ENCODE assay signal across 8 mouse cellular contexts in genomic region chr8:47994618-47995274, GRCm38 (mm10). TPM values are rescaled to one million over a fixed set of nuclear protein-coding genes. Genes with fewer than 3 reads are reported as not detected.
A peak's percentile ranks its signal among the peaks of the same experiment; 100 is the strongest.
DNase-seq lines count a peak whose midpoint lies in the region; ATAC-seq and TF ChIP-seq lines count a peak whose summit lies in the region.
"Had no signal": no experiment of that assay in that cellular context is flagged by ENCODE, and none has a peak within 500 bp of the region (broad histone marks: within the 10 kb centered on the region; RNA-seq: fewer than 3 reads in every experiment).

No protein-coding gene starts in this region.

- TF ChIP-seq POLR2A in MEL (IDR thresholded peaks at IDR 0.05; ENCODE audit: control insufficient read depth in 1 of 2, insufficient read depth in 1 of 2, low read depth in 1 of 2, low read length in 2 of 2, poor library complexity in 1 of 2): peak in 1 of 2 experiments; percentile 48; a peak in 1 of 4 replicates

- peak; percentile 66 to 80; a peak in 3 of 4 replicates for TF ChIP-seq EP300 in MEL (IDR thresholded peaks at IDR 0.05; ENCODE audit: low read depth in 1 of 2, low read length in 2 of 2)
- TF ChIP-seq EP300 in lung, postnatal 0 days (IDR thresholded peaks at IDR 0.05): no peak

- peak overlapping the region; percentile 84 for H3K27ac ChIP-seq in MEL (ENCODE audit: control insufficient read depth, low read depth, low read length)
- no peak overlapping the region for H3K27ac ChIP-seq in embryonic facial prominence, embryonic 10.5 days (replicated peaks)
- no peak overlapping the region for H3K27ac ChIP-seq in intestine, postnatal 0 days (ENCODE audit: low read depth, low read length)
- peak overlapping the region; percentile 23 for H3K27ac ChIP-seq in lung, postnatal 0 days (ENCODE audit: low read length)

- WGBS in embryonic facial prominence, embryonic 10.5 days: 64% methylated on average over 25 of the region's 25 CpGs
- 39% methylated on average over 25 of the region's 25 CpGs for WGBS in intestine, postnatal 0 days
- WGBS in lung, postnatal 0 days: 23% methylated on average over 25 of the region's 25 CpGs

- peak overlapping the region; percentile 41 to 59 for H3K4me3 ChIP-seq in MEL (ENCODE audit: control insufficient read depth in 1 of 2, insufficient read depth in 1 of 2, low read depth in 2 of 2, low read length in 2 of 2)
- H3K4me3 ChIP-seq in embryonic facial prominence, embryonic 10.5 days: 0 out of 2 replicates have a peak overlapping the region, but pooled peaks have one; percentile 6
- 0 out of 2 replicates have a peak overlapping the region, but pooled peaks have one; percentile 9 for H3K4me3 ChIP-seq in intestine, postnatal 0 days (ENCODE audit: low read depth, low read length)
- peak overlapping the region; percentile 29 for H3K4me3 ChIP-seq in lung, postnatal 0 days (ENCODE audit: low read depth, low read length)
- H3K4me3 ChIP-seq: megakaryocyte, embryonic 14.5 days had no signal

- TF ChIP-seq RAD21 in MEL (IDR thresholded peaks at IDR 0.05; ENCODE audit: low read depth, low read length): no peak

- no peaks in the 10 kb centered on the region for H3K27me3 ChIP-seq in MEL (ENCODE audit: control insufficient read depth in 1 of 2, insufficient read depth in 2 of 2, low read length in 2 of 2)
- H3K27me3 ChIP-seq in embryonic facial prominence, embryonic 10.5 days (replicated peaks; ENCODE audit: low read depth, poor library complexity, severe bottlenecking): no peaks in the 10 kb centered on the region
- H3K27me3 ChIP-seq in intestine, postnatal 0 days (replicated peaks; ENCODE audit: control insufficient read depth, insufficient read depth, low read length): no peaks in the 10 kb centered on the region
- H3K27me3 ChIP-seq in lung, postnatal 0 days (replicated peaks; ENCODE audit: insufficient read depth, low read length): no peaks in the 10 kb centered on the region
- H3K27me3 ChIP-seq: megakaryocyte, embryonic 14.5 days had no signal

- peaks cover 6% of the 10 kb centered on the region for H3K79me2 ChIP-seq in MEL (ENCODE audit: control insufficient read depth, insufficient read depth, low read length, poor library complexity)

- peaks cover 0 to 6% of the 10 kb centered on the region in 2 experiments; a peak in 2 of 4 replicates for H3K36me3 ChIP-seq in MEL (ENCODE audit: control insufficient read depth in 1 of 2, insufficient read depth in 2 of 2, low read length in 2 of 2)
- no peaks in the 10 kb centered on the region for H3K36me3 ChIP-seq in embryonic facial prominence, embryonic 10.5 days (replicated peaks)
- H3K36me3 ChIP-seq in intestine, postnatal 0 days (ENCODE audit: control insufficient read depth, insufficient read depth): no peaks in the 10 kb centered on the region
- no peaks in the 10 kb centered on the region for H3K36me3 ChIP-seq in lung, postnatal 0 days (ENCODE audit: insufficient read depth, low read length)

- ATAC-seq in intestine, postnatal 0 days: no peak
- no peak for ATAC-seq in lung, postnatal 0 days

- H3K9me3 ChIP-seq in MEL (replicated peaks; ENCODE audit: insufficient read depth, low read length): no peaks in the 10 kb centered on the region
- no peaks in the 10 kb centered on the region for H3K9me3 ChIP-seq in embryonic facial prominence, embryonic 10.5 days
- H3K9me3 ChIP-seq in intestine, postnatal 0 days (ENCODE audit: control insufficient read depth): no peaks in the 10 kb centered on the region
- H3K9me3 ChIP-seq in lung, postnatal 0 days (ENCODE audit: low read length): no peaks in the 10 kb centered on the region
- H3K9me3 ChIP-seq: megakaryocyte, embryonic 14.5 days had no signal

- H3K9ac ChIP-seq in MEL (ENCODE audit: control insufficient read depth, low read depth, low read length, poor library complexity, severe bottlenecking): peak overlapping the region; percentile 62
- H3K9ac ChIP-seq in intestine, postnatal 0 days (ENCODE audit: low read depth, low read length): no peak overlapping the region
- no peak overlapping the region for H3K9ac ChIP-seq in lung, postnatal 0 days (replicated peaks; ENCODE audit: low read depth)

- H3K4me2 ChIP-seq in intestine, postnatal 0 days (replicated peaks; ENCODE audit: low read depth): peak overlapping the region; percentile 54
- H3K4me2 ChIP-seq in lung, postnatal 0 days (replicated peaks; ENCODE audit: low read depth, low read length): peak overlapping the region; percentile 46

- DNase-seq in MEL (ENCODE audit: low read depth, low spot score): peak; percentile 88
- DNase-seq in embryonic facial prominence, embryonic 10.5 days (ENCODE audit: low spot score): no peak
- peak; percentile 57 for DNase-seq in lung, postnatal 0 days (ENCODE audit: low spot score)
- no peak for DNase-seq in embryo, embryonic 11 days
- DNase-seq in adipocyte (ENCODE audit: low spot score): no peak
- DNase-seq in layer of hippocampus, adult 9-11 months: no peak

- no peak for TF ChIP-seq CTCF in MEL (IDR thresholded peaks at IDR 0.05 in 2 of 3, conservative IDR thresholded peaks at IDR 0.05 in 1 of 3; ENCODE audit: control insufficient read depth in 1 of 3, insufficient read depth in 1 of 3, low read depth in 2 of 3, low read length in 3 of 3, poor library complexity in 1 of 3, severe bottlenecking in 1 of 3)
- TF ChIP-seq CTCF in intestine, postnatal 0 days (IDR thresholded peaks at IDR 0.05; ENCODE audit: low read depth): no peak
- TF ChIP-seq CTCF in lung, postnatal 0 days (IDR thresholded peaks at IDR 0.05): no peak

- peaks cover 0 to 12% of the 10 kb centered on the region in 2 experiments; a peak in 3 of 4 replicates for H3K4me1 ChIP-seq in MEL (ENCODE audit: control insufficient read depth in 1 of 2, insufficient read depth in 2 of 2, low read length in 2 of 2)
- peaks cover 34% of the 10 kb centered on the region for H3K4me1 ChIP-seq in embryonic facial prominence, embryonic 10.5 days
- H3K4me1 ChIP-seq in intestine, postnatal 0 days (replicated peaks; ENCODE audit: control insufficient read depth, insufficient read depth, low read length): no peaks in the 10 kb centered on the region; the same call in 1 of the 2 replicates
- H3K4me1 ChIP-seq in lung, postnatal 0 days (ENCODE audit: insufficient read depth, low read depth, low read length): peaks cover 12% of the 10 kb centered on the region; the same call in 1 of the 2 replicates

TF ChIP-seq in MEL, 35 proteins besides CTCF, POLR2A, EP300 and RAD21 (continues in another document):
- TF ChIP-seq HCFC1 (IDR thresholded peaks at IDR 0.05; ENCODE audit: low read depth, low read length): no peak
- TF ChIP-seq UBTF (IDR thresholded peaks at IDR 0.05; ENCODE audit: borderline replicate concordance, insufficient read depth, low read depth, low read length): no peak
- no peak for TF ChIP-seq ZMIZ1 (IDR thresholded peaks at IDR 0.05; ENCODE audit: low read depth, low read length)
- TF ChIP-seq CHD1 (IDR thresholded peaks at IDR 0.05; ENCODE audit: low read depth, low read length): no peak
- TF ChIP-seq GATA1 (IDR thresholded peaks at IDR 0.05; ENCODE audit: low read depth, low read length): peak; percentile 79
- no peak for TF ChIP-seq ELF1 (IDR thresholded peaks at IDR 0.05; ENCODE audit: low read depth, low read length)
- TF ChIP-seq CHD2 (IDR thresholded peaks at IDR 0.05; ENCODE audit: low read length): no peak
- TF ChIP-seq KAT2A (conservative IDR thresholded peaks at IDR 0.05; ENCODE audit: low read depth, low read length): 0 out of 2 replicates have a peak, but pooled peaks have one; percentile 25
- no peak for TF ChIP-seq USF1 (IDR thresholded peaks at IDR 0.05; ENCODE audit: low read depth, low read length)
- TF ChIP-seq NRF1 (IDR thresholded peaks at IDR 0.05; ENCODE audit: insufficient read depth, low read depth, low read length, poor library complexity, severe bottlenecking): no peak
- peak; percentile 75; the same call in 1 of the 2 replicates for TF ChIP-seq RCOR1 (IDR thresholded peaks at IDR 0.05; ENCODE audit: low read depth, low read length)
- 0 out of 2 replicates have a peak, but pooled peaks have one; percentile 31 for TF ChIP-seq MYB (IDR thresholded peaks at IDR 0.05; ENCODE audit: low read depth, low read length)
- no peak; the same call in 1 of the 2 replicates for TF ChIP-seq MAX (IDR thresholded peaks at IDR 0.05; ENCODE audit: low read length)
- TF ChIP-seq POLR2AphosphoS2 (IDR thresholded peaks at IDR 0.05; ENCODE audit: low read length): no peak
- no peak for TF ChIP-seq JUND (IDR thresholded peaks at IDR 0.05; ENCODE audit: low read depth, low read length)
- TF ChIP-seq ZNF384 (IDR thresholded peaks at IDR 0.05; ENCODE audit: low read depth, low read length): no peak
- no peak for TF ChIP-seq ZKSCAN1 (IDR thresholded peaks at IDR 0.05; ENCODE audit: low read depth, low read length)
- no peak for TF ChIP-seq MEF2A (IDR thresholded peaks at IDR 0.05; ENCODE audit: extremely low read depth, insufficient replicate concordance, low read depth, low read length, poor library complexity, severe bottlenecking)
- peak; percentile 78; the same call in 1 of the 2 replicates for TF ChIP-seq TCF12 (IDR thresholded peaks at IDR 0.05; ENCODE audit: low read depth, low read length)
- TF ChIP-seq SIN3A (IDR thresholded peaks at IDR 0.05; ENCODE audit: low read length): peak; percentile 73
- peak; percentile 13; the same call in 1 of the 2 replicates for TF ChIP-seq MAFK (IDR thresholded peaks at IDR 0.05; ENCODE audit: borderline replicate concordance, low read depth, low read length)
- no peak for TF ChIP-seq POLR2AphosphoS5 (IDR thresholded peaks at IDR 0.05; ENCODE audit: borderline replicate concordance, low read depth, low read length)
- peak; percentile 37; the same call in 1 of the 2 replicates for TF ChIP-seq TAL1 (IDR thresholded peaks at IDR 0.05; ENCODE audit: low read length)
- no peak for TF ChIP-seq E2F4 (IDR thresholded peaks at IDR 0.05; ENCODE audit: borderline replicate concordance, low read depth, low read length)
- TF ChIP-seq TBP (IDR thresholded peaks at IDR 0.05; ENCODE audit: low read depth, low read length): no peak
- no peak for TF ChIP-seq GABPA (IDR thresholded peaks at IDR 0.05; ENCODE audit: low read depth, low read length)
- no peak for TF ChIP-seq MAZ (IDR thresholded peaks at IDR 0.05; ENCODE audit: low read depth, low read length)
- no peak for TF ChIP-seq USF2 (IDR thresholded peaks at IDR 0.05; ENCODE audit: borderline replicate concordance in 1 of 2, insufficient read depth in 1 of 2, low read depth in 1 of 2, low read length in 2 of 2)

RNA-seq across cellular contexts. Expression of gene Wwc2, which starts 4.0 kb away (rescaled TPM):
- 6.3 and 7.5 TPM in 2 replicates for total RNA-seq in MEL (2012; rRNA removed)
- polyA plus RNA-seq in MEL (2012; ENCODE audit: insufficient read depth in 1 of 2, insufficient read length in 2 of 2, low read depth in 1 of 2, low replicate concordance in 2 of 2, missing spikeins in 1 of 2): 10 to 100 TPM in 1 of 2 experiments, not detected in 1; 14.8 TPM
- polyA plus RNA-seq in embryonic facial prominence, embryonic 10.5 days (2016; fragmentation: Nextera tagmentation; extraction: Ambion mirVana): 10.6 and 11.1 TPM in 2 replicates
- polyA plus RNA-seq in intestine, postnatal 0 days (2015; fragmentation: Nextera tagmentation; extraction: Ambion mirVana): 6.7 and 7.4 TPM in 2 replicates
- 19.1 and 23.1 TPM in 2 replicates for polyA plus RNA-seq in lung, postnatal 0 days (2015; fragmentation: Nextera tagmentation; extraction: Ambion mirVana)

Comparison
In these comparisons a context has a peak if more than half of its experiments do, and no peak if none do; other contexts are left out.
1. DNase-seq: peak in MEL (single experiment) and lung, postnatal 0 days (single experiment); none in embryonic facial prominence, embryonic 10.5 days (single experiment), embryo, embryonic 11 days (single experiment), adipocyte (single experiment) and layer of hippocampus, adult 9-11 months (single experiment).
2. H3K27ac ChIP-seq: peak in MEL (single experiment) and lung, postnatal 0 days (single experiment); none in embryonic facial prominence, embryonic 10.5 days (single experiment) and intestine, postnatal 0 days (single experiment).
3. Peak in every context shown above with its lines, with median percentiles within 50 percentile points of each other: H3K4me3 ChIP-seq.